Comparison of ENCODE assay signal across 8 mouse cellular contexts in the genomic region with DNA sequence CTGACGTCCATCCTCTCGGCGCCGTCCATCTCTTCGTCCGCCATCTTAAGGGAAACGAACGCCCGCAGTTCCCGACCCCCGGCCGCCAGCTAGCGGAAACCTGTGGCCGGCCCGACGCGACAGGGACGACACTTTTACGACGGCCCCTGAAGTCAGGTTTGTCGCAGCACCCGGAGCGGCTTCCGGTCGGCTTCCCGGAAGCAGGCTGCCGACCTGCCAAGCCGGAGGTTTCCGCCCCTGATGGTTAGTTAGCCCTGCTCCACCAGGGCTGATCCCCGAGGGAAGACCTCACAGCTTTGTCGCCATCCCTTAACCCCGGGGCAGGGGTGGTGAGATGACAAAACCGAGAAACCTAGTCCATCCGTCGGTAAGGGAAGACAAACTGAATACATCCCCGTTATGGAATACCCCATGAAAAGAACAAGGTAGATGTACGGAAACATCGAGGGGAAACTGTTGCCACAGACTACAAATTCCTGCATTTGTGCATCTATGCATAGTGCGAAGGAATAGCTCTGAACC. TPM values are rescaled to one million over a fixed set of nuclear protein-coding genes. Genes with fewer than 3 reads are reported as not detected.
A peak's percentile ranks its signal among the peaks of the same experiment; 100 is the strongest.
DNase-seq lines count a peak whose midpoint lies in the region; ATAC-seq and TF ChIP-seq lines count a peak whose summit lies in the region.

Ubr1 (minus strand) TSS at position 157 of the 522 bp plus-strand sequence.

- WGBS in bone marrow, adult 2 months = under 1% methylated on average over 39 of the region's 39 CpGs
- under 1% methylated on average over 30 of the region's 39 CpGs for WGBS in embryonic facial prominence, embryonic 14.5 days
- under 1% methylated on average over 39 of the region's 39 CpGs for WGBS in limb, embryonic 13.5 days
- WGBS in midbrain, embryonic 15.5 days = under 1% methylated on average over 39 of the region's 39 CpGs

- peaks cover 5% of the 10 kb centered on the region; the same call in 1 of the 2 replicates for H3K27me3 ChIP-seq in embryonic facial prominence, embryonic 14.5 days (replicated peaks; ENCODE audit: control insufficient read depth, insufficient read depth, low read length)
- 0 out of 2 replicates have a peak, but pooled peaks cover 4% of the 10 kb centered on the region for H3K27me3 ChIP-seq in limb, embryonic 13.5 days
- H3K27me3 ChIP-seq in midbrain, embryonic 15.5 days (replicated peaks) = 0 out of 2 replicates have a peak, but pooled peaks cover 3% of the 10 kb centered on the region

- ATAC-seq in embryonic facial prominence, embryonic 14.5 days (ENCODE audit: low read depth) = peak; percentile 92
- ATAC-seq in limb, embryonic 13.5 days (ENCODE audit: low FRiP score, low read depth) = peak; percentile 88
- peak; percentile 95 for ATAC-seq in midbrain, embryonic 15.5 days (replicated peaks)

- peak within 1 kb of the TSS; percentile 86 for H3K9ac ChIP-seq in embryonic facial prominence, embryonic 14.5 days (ENCODE audit: low read depth, low read length)
- H3K9ac ChIP-seq in limb, embryonic 13.5 days = peak within 1 kb of the TSS; percentile 89
- peak within 1 kb of the TSS; percentile 85 for H3K9ac ChIP-seq in midbrain, embryonic 15.5 days

- H3K4me2 ChIP-seq in embryonic facial prominence, embryonic 14.5 days (ENCODE audit: low read depth, low read length) = peak within 1 kb of the TSS; percentile 76
- peak within 1 kb of the TSS; percentile 79 for H3K4me2 ChIP-seq in limb, embryonic 13.5 days (replicated peaks)
- H3K4me2 ChIP-seq in midbrain, embryonic 15.5 days = peak within 1 kb of the TSS; percentile 71

- TF ChIP-seq CTCF in bone marrow, adult 2 months (IDR thresholded peaks at IDR 0.05; ENCODE audit: control insufficient read depth, insufficient read depth, low read length) = 0 out of 2 replicates have a peak, but pooled peaks have one; percentile 7

- no peaks in the 10 kb centered on the region for H3K9me3 ChIP-seq in embryonic facial prominence, embryonic 14.5 days (ENCODE audit: control insufficient read depth, low read length)
- H3K9me3 ChIP-seq in limb, embryonic 13.5 days = no peaks in the 10 kb centered on the region
- H3K9me3 ChIP-seq in midbrain, embryonic 15.5 days = no peaks in the 10 kb centered on the region

- H3K36me3 ChIP-seq in embryonic facial prominence, embryonic 14.5 days (ENCODE audit: control insufficient read depth, insufficient read depth, low read length) = no peaks in the 10 kb centered on the region
- H3K36me3 ChIP-seq in limb, embryonic 13.5 days = no peaks in the 10 kb centered on the region
- H3K36me3 ChIP-seq in midbrain, embryonic 15.5 days (replicated peaks) = no peaks in the 10 kb centered on the region

- peak; percentile 94 for DNase-seq in A20 (ENCODE audit: low read depth, low spot score)
- peak; percentile 95 for DNase-seq in embryonic facial prominence, embryonic 14.5 days (ENCODE audit: low spot score)
- peak; percentile 89 for DNase-seq in heart, adult 8-10 months (ENCODE audit: low spot score)
- peak; percentile 84 for DNase-seq in kidney, adult 8-10 months
- DNase-seq in spleen, adult 18-20 months = peak; percentile 78 to 80

- no peaks in the 10 kb centered on the region; the same call in 1 of the 2 replicates for H3K4me1 ChIP-seq in bone marrow, adult 2 months (ENCODE audit: control insufficient read depth, insufficient read depth, low read length)
- peaks cover 8% of the 10 kb centered on the region for H3K4me1 ChIP-seq in embryonic facial prominence, embryonic 14.5 days (ENCODE audit: control insufficient read depth, insufficient read depth, low read length)
- peaks cover 9% of the 10 kb centered on the region for H3K4me1 ChIP-seq in limb, embryonic 13.5 days
- H3K4me1 ChIP-seq in midbrain, embryonic 15.5 days = peaks cover 32% of the 10 kb centered on the region

- peak; percentile 86 for TF ChIP-seq POLR2A in bone marrow, adult 2 months (IDR thresholded peaks at IDR 0.05; ENCODE audit: borderline replicate concordance, control insufficient read depth, low read depth, low read length)

- H3K4me3 ChIP-seq in bone marrow, adult 2 months (replicated peaks; ENCODE audit: control insufficient read depth, low read depth, low read length) = peak within 1 kb of the TSS; percentile 95
- peak within 1 kb of the TSS; percentile 75 for H3K4me3 ChIP-seq in embryonic facial prominence, embryonic 14.5 days (ENCODE audit: low read depth, low read length)
- peak within 1 kb of the TSS; percentile 80 for H3K4me3 ChIP-seq in limb, embryonic 13.5 days
- peak within 1 kb of the TSS; percentile 89 for H3K4me3 ChIP-seq in midbrain, embryonic 15.5 days

- peak within 1 kb of the TSS; percentile 69 for H3K27ac ChIP-seq in bone marrow, adult 2 months (ENCODE audit: control insufficient read depth, insufficient read depth, low read depth, low read length, poor library complexity)
- peak within 1 kb of the TSS; percentile 83 for H3K27ac ChIP-seq in embryonic facial prominence, embryonic 14.5 days (replicated peaks; ENCODE audit: low read depth, low read length)
- H3K27ac ChIP-seq in limb, embryonic 13.5 days = peak within 1 kb of the TSS; percentile 82
- H3K27ac ChIP-seq in midbrain, embryonic 15.5 days = peak within 1 kb of the TSS; percentile 91

RNA-seq across cellular contexts. Expression of gene Ubr1, which starts in this region (rescaled TPM):
- 9.9 and 20.4 TPM in 2 replicates for polyA plus RNA-seq in bone marrow, adult 2 months (2011; ENCODE audit: insufficient read depth, insufficient read length, low replicate concordance, missing spikeins)
- polyA plus RNA-seq in embryonic facial prominence, embryonic 14.5 days (2014; fragmentation: Nextera tagmentation; extraction: Ambion mirVana) = 17.9 and 23.1 TPM in 2 replicates
- total RNA-seq in heart, adult 8-10 months (2022) = 10 to 100 TPM; 21.2 to 25.4 (median 24.0) TPM
- 32.4 and 35.4 TPM in 2 replicates for polyA plus RNA-seq in limb, embryonic 13.5 days (2015; fragmentation: Nextera tagmentation; extraction: Ambion mirVana)
- polyA plus RNA-seq in midbrain, embryonic 15.5 days (2015; fragmentation: Nextera tagmentation; extraction: Ambion mirVana) = 33.5 and 38.5 TPM in 2 replicates

Comparison
In these comparisons a context has a peak if more than half of its experiments do, and no peak if none do; other contexts are left out.
1. Peak in every context shown above with its lines: DNase-seq, ATAC-seq, H3K4me3 ChIP-seq and H3K27ac ChIP-seq.